Mouse (Mus musculus): ENCODE results near the gene Bik.

DNA sequence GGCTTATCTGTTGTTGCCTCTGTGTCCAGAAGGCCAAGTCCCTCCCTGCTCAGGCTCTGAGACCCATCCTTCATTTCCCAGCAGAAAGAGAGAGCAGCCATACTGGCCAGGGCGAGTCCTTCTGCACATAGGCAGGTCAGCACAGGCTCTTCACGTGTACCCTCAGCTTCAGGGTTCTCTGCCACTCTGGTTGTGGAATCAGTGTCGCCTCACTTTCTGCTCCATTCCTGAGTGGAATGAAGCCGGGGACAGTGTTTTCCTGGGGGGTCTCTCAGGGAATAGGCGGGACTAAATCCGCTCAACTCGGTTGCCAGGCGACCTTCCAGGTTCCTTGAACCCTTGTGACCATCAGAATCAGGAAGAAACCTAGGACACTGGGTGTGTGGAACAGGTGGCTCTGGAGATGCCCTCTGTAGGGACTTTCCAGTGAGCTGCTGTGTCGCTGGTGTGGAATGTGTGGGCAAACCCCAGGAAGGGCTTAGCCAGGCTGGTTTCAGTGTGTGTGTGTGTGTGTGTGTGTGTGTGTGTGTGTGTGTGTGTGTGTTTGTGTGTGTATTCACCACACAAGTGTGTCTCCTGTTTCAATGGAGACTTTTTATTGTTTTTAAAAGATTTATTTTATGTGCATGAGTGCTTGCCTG lies 15.1 kb downstream of the Bik start:
- TF ChIP-seq CTCF (IDR thresholded peaks at IDR 0.05; ENCODE audit: insufficient read depth, low read length) (no peak), POLR2A (IDR thresholded peaks at IDR 0.05; ENCODE audit: borderline replicate concordance, extremely low read depth, low read depth, low read length) (no peak)

Data from lung, adult 2 months (tissue).